In genomic region chr15:89522566-89523282, GRCm38 (mm10) we compare ENCODE assay signal across 11 mouse cellular contexts. TPM values are rescaled to one million over a fixed set of nuclear protein-coding genes. Genes with fewer than 3 reads are reported as not detected.
DNase-seq lines count a peak whose midpoint lies in the region; ATAC-seq lines count a peak whose summit lies in the region.
"Had no signal": no experiment of that assay in that cellular context is flagged by ENCODE, and none has a peak within 500 bp of the region (broad histone marks: within the 10 kb centered on the region; RNA-seq: fewer than 3 reads in every experiment).

No protein-coding gene starts in this region.

- H3K4me2 ChIP-seq in heart, embryonic 12.5 days, result peak overlapping the region; percentile 92; the same call in 1 of the 2 replicates
- peak overlapping the region; percentile 91 for H3K4me2 ChIP-seq in embryonic facial prominence, embryonic 14.5 days (ENCODE audit: low read depth, low read length)
- peak overlapping the region; percentile 87 for H3K4me2 ChIP-seq in limb, embryonic 12.5 days

- WGBS in heart, embryonic 12.5 days, result 80% methylated on average over 10 of the region's 10 CpGs
- 83% methylated on average over 10 of the region's 10 CpGs for WGBS in embryonic facial prominence, embryonic 14.5 days
- whole genome bisulfite sequencing in limb, embryonic 12.5 days, result 82% methylated on average over 10 of the region's 10 CpGs

- intact Hi-C loops in heart, postnatal 36 days (cut with DNase I), result no loop called here

- no peak overlapping the region; the same call in 1 of the 2 replicates for H3K4me3 ChIP-seq in heart, embryonic 12.5 days
- 0 out of 2 replicates have a peak overlapping the region, but pooled peaks have one; percentile 63 for H3K4me3 ChIP-seq in brown adipose tissue, adult 24 weeks (ENCODE audit: insufficient read depth, low read depth, low read length)
- no peak overlapping the region for H3K4me3 ChIP-seq in embryonic facial prominence, embryonic 14.5 days (ENCODE audit: low read depth, low read length)
- H3K4me3 ChIP-seq in limb, embryonic 12.5 days (replicated peaks), result peak overlapping the region; percentile 74

- H3K36me3 ChIP-seq in heart, embryonic 12.5 days, result peaks cover 13% of the 10 kb centered on the region
- peaks cover 14% of the 10 kb centered on the region; the same call in 1 of the 2 replicates for H3K36me3 ChIP-seq in embryonic facial prominence, embryonic 14.5 days (ENCODE audit: control insufficient read depth, insufficient read depth, low read length)
- no peaks in the 10 kb centered on the region; the same call in 1 of the 2 replicates for H3K36me3 ChIP-seq in limb, embryonic 12.5 days

- H3K27me3 ChIP-seq in heart, embryonic 12.5 days (replicated peaks), result peaks cover 48% of the 10 kb centered on the region
- H3K27me3 ChIP-seq in embryonic facial prominence, embryonic 14.5 days (replicated peaks; ENCODE audit: control insufficient read depth, insufficient read depth, low read length), result peaks cover 19% of the 10 kb centered on the region; the same call in 1 of the 2 replicates
- peaks cover 36% of the 10 kb centered on the region for H3K27me3 ChIP-seq in limb, embryonic 12.5 days

- H3K9ac ChIP-seq in heart, embryonic 12.5 days, result no peak overlapping the region
- no peak overlapping the region for H3K9ac ChIP-seq in embryonic facial prominence, embryonic 14.5 days (ENCODE audit: low read depth, low read length)
- no peak overlapping the region for H3K9ac ChIP-seq in limb, embryonic 12.5 days (replicated peaks)

- H3K27ac ChIP-seq in heart, embryonic 12.5 days (ENCODE audit: poor library complexity, severe bottlenecking), result no peak overlapping the region
- H3K27ac ChIP-seq in brown adipose tissue, adult 24 weeks (replicated peaks; ENCODE audit: low read depth, low read length), result no peak overlapping the region
- H3K27ac ChIP-seq in embryonic facial prominence, embryonic 14.5 days (replicated peaks; ENCODE audit: low read depth, low read length), result no peak overlapping the region
- no peak overlapping the region for H3K27ac ChIP-seq in limb, embryonic 12.5 days

- H3K4me1 ChIP-seq in heart, embryonic 12.5 days (replicated peaks), result peaks cover 8% of the 10 kb centered on the region
- peaks cover 11% of the 10 kb centered on the region for H3K4me1 ChIP-seq in brown adipose tissue, adult 24 weeks (ENCODE audit: control insufficient read depth, insufficient read depth, insufficient read length, low read length)
- peaks cover 12% of the 10 kb centered on the region for H3K4me1 ChIP-seq in embryonic facial prominence, embryonic 14.5 days (ENCODE audit: control insufficient read depth, insufficient read depth, low read length)
- H3K4me1 ChIP-seq in limb, embryonic 12.5 days (replicated peaks), result peaks cover 12% of the 10 kb centered on the region

- no peak for DNase-seq in heart, postnatal 36 days
- DNase-seq in embryonic facial prominence, embryonic 14.5 days (ENCODE audit: low spot score), result no peak
- no peak for DNase-seq in urinary bladder, postnatal 4 days (ENCODE audit: low spot score in 2 of 2)
- DNase-seq in left cerebral cortex, adult 9 months (ENCODE audit: low spot score in 2 of 2), result no peak
- DNase-seq in testis, postnatal 14 days (ENCODE audit: low spot score), result no peak
- DNase-seq: lung, postnatal 10 days; right cerebral cortex, postnatal 4 days had no signal

- no peak for ATAC-seq in heart, embryonic 12.5 days (ENCODE audit: insufficient number of reproducible peaks, low FRiP score)
- no peak for ATAC-seq in embryonic facial prominence, embryonic 14.5 days (ENCODE audit: low read depth)
- no peak for ATAC-seq in limb, embryonic 12.5 days (ENCODE audit: insufficient number of reproducible peaks, insufficient read depth, low FRiP score, low TSS enrichment, low read depth)

- no peaks in the 10 kb centered on the region for H3K9me3 ChIP-seq in heart, embryonic 12.5 days (replicated peaks)
- H3K9me3 ChIP-seq in embryonic facial prominence, embryonic 14.5 days (ENCODE audit: control insufficient read depth, low read length), result no peaks in the 10 kb centered on the region
- H3K9me3 ChIP-seq in limb, embryonic 12.5 days, result no peaks in the 10 kb centered on the region

RNA-seq across cellular contexts. Expression of gene Shank3, which starts 23.3 kb away (rescaled TPM):
- 2.9 and 3.0 TPM in 2 replicates for polyA plus RNA-seq in heart, embryonic 12.5 days (2016; fragmentation: Nextera tagmentation; extraction: Ambion mirVana)
- total RNA-seq in heart, postnatal 36 days (2021), result 10 to 100 TPM; 47.0 to 56.3 TPM
- polyA plus RNA-seq in brown adipose tissue, adult 24 weeks (2012; ENCODE audit: insufficient read depth, insufficient read length, missing spikeins), result 6.8 and 15.5 TPM in 2 replicates
- polyA plus RNA-seq in embryonic facial prominence, embryonic 14.5 days (2014; fragmentation: Nextera tagmentation; extraction: Ambion mirVana), result 1.9 and 2.0 TPM in 2 replicates
- 2.4 and 3.2 TPM in 2 replicates for polyA plus RNA-seq in limb, embryonic 12.5 days (2016; fragmentation: Nextera tagmentation; extraction: Ambion mirVana)
- total RNA-seq: CH12.LX had no signal

RNA-seq across cellular contexts. Expression of gene Acr, which starts 45.4 kb away (rescaled TPM):
- polyA plus RNA-seq in heart, embryonic 12.5 days (2016; fragmentation: Nextera tagmentation; extraction: Ambion mirVana), result 0.29 and 0.42 TPM in 2 replicates
- under 1 TPM; 0.25 to 0.68 TPM for total RNA-seq in heart, postnatal 36 days (2021)
- not detected in 2 replicates for polyA plus RNA-seq in brown adipose tissue, adult 24 weeks (2012; ENCODE audit: insufficient read depth, insufficient read length, missing spikeins)
- polyA plus RNA-seq in embryonic facial prominence, embryonic 14.5 days (2014; fragmentation: Nextera tagmentation; extraction: Ambion mirVana), result 0.22 and 0.38 TPM in 2 replicates
- 0.28 TPM in 1 of 2 replicates, not detected in the other for polyA plus RNA-seq in limb, embryonic 12.5 days (2016; fragmentation: Nextera tagmentation; extraction: Ambion mirVana)
- total RNA-seq: CH12.LX had no signal

RNA-seq across cellular contexts. Expression of gene Arsa, which starts 45.5 kb away (rescaled TPM):
- 14.9 and 15.0 TPM in 2 replicates for polyA plus RNA-seq in heart, embryonic 12.5 days (2016; fragmentation: Nextera tagmentation; extraction: Ambion mirVana)
- total RNA-seq in heart, postnatal 36 days (2021), result 10 to 100 TPM; 12.2 to 14.1 TPM
- polyA plus RNA-seq in brown adipose tissue, adult 24 weeks (2012; ENCODE audit: insufficient read depth, insufficient read length, missing spikeins), result 17.2 and 24.2 TPM in 2 replicates
- 18.5 and 20.7 TPM in 2 replicates for polyA plus RNA-seq in embryonic facial prominence, embryonic 14.5 days (2014; fragmentation: Nextera tagmentation; extraction: Ambion mirVana)
- 15.2 and 15.6 TPM in 2 replicates for polyA plus RNA-seq in limb, embryonic 12.5 days (2016; fragmentation: Nextera tagmentation; extraction: Ambion mirVana)

Comparison
In these comparisons a context has a peak if more than half of its experiments do, and no peak if none do; other contexts are left out.
1. H3K4me3 ChIP-seq: peak in brown adipose tissue, adult 24 weeks (single experiment) and limb, embryonic 12.5 days (single experiment); none in heart, embryonic 12.5 days (single experiment) and embryonic facial prominence, embryonic 14.5 days (single experiment).
2. Peak in every context shown above with its lines, with median percentiles within 50 percentile points of each other: H3K4me2 ChIP-seq.